Mouse (Mus musculus) CH12.LX (cell line): ENCODE data around the gene Cds2. TPM values are rescaled to one million over a fixed set of nuclear protein-coding genes. Genes with fewer than 3 reads are reported as not detected.

Experiments used
- DNase-seq: peaks from one replicate; pipeline ENCODE4 v3.0.0-alpha.2; 2013; ENCODE audit errors: extremely low read depth
- H3K27ac ChIP-seq: 2 replicates; pipeline ENCODE4 v1.5.1; 2012; ENCODE audit warnings: low read depth, mild to moderate bottlenecking, control low read depth, moderate library complexity; ENCODE audit not compliant: insufficient read depth
- H3K27me3 ChIP-seq: replicated peaks from 2 replicates; pipeline ENCODE3; 2012; ENCODE audit warnings: inconsistent platforms
- H3K36me3 ChIP-seq, 2 experiments: replicated peaks in 1 of 2; 2 replicates each; pipeline versions ENCODE3 to v1.6.1; 2012; ENCODE audit warnings: inconsistent platforms in 1 of 2, low read length in 1 of 2, mild to moderate bottlenecking in 1 of 2, mixed read lengths in 1 of 2, moderate library complexity in 1 of 2; ENCODE audit not compliant: control insufficient read depth in 1 of 2, insufficient read depth in 1 of 2
- H3K4me1 ChIP-seq, 2 experiments: 2 replicates each; pipeline ENCODE4 v1.6.1; 2012; ENCODE audit warnings: inconsistent platforms in 1 of 2, moderate library complexity in 1 of 2; ENCODE audit not compliant: insufficient read depth in 2 of 2, control insufficient read depth in 1 of 2
- H3K4me2 ChIP-seq: 2 replicates; pipeline ENCODE4 v1.6.1; 2012; ENCODE audit warnings: low read depth, mild to moderate bottlenecking, control low read depth; ENCODE audit not compliant: poor library complexity, insufficient read depth, severe bottlenecking
- H3K4me3 ChIP-seq, 3 experiments: fragments of 150-350 bp in 1 of 3; sonication (generic) in 1 of 3; replicated peaks in 1 of 3; 2 replicates each; pipeline versions ENCODE3 to v1.5.1; 2011 to 2012; ENCODE audit warnings: low read depth in 2 of 3, low read length in 2 of 3, mild to moderate bottlenecking in 2 of 3, moderate library complexity in 2 of 3, control low read depth in 1 of 3, improper control_type of control experiment in 1 of 3, inconsistent platforms in 1 of 3, mixed read lengths in 1 of 3; ENCODE audit not compliant: poor library complexity in 1 of 3
- H3K79me2 ChIP-seq: replicated peaks from 2 replicates; pipeline ENCODE4 v1.6.1; 2012; ENCODE audit warnings: mild to moderate bottlenecking, moderate library complexity; ENCODE audit not compliant: control insufficient read depth, poor library complexity, insufficient read depth, severe bottlenecking; ENCODE audit errors: extremely low read depth
- H3K9ac ChIP-seq: 2 replicates; pipeline ENCODE4 v1.6.1; 2012; ENCODE audit warnings: low read depth, mild to moderate bottlenecking, control low read depth, moderate library complexity; ENCODE audit not compliant: insufficient read depth
- H3K9me3 ChIP-seq: replicated peaks from 2 replicates; pipeline ENCODE3; 2012; ENCODE audit warnings: low read length, inconsistent platforms, mixed read lengths
- ETS1 ChIP-seq: conservative IDR thresholded peaks from 2 replicates; pipeline ENCODE4 v1.6.1; 2012; ENCODE audit warnings: low read depth, mild to moderate bottlenecking, inconsistent platforms, low read length, improper control_type of control experiment, moderate library complexity
- IRF4 ChIP-seq: IDR thresholded peaks from 2 replicates; pipeline ENCODE4 v1.6.1; 2014; ENCODE audit warnings: low read depth, mild to moderate bottlenecking, inconsistent platforms, low read length, improper control_type of control experiment
- MAZ ChIP-seq: IDR thresholded peaks from 2 replicates; pipeline ENCODE4 v1.6.1; 2012; ENCODE audit warnings: low read depth, mild to moderate bottlenecking, inconsistent platforms, low read length, improper control_type of control experiment, moderate library complexity
- NRF1 ChIP-seq: IDR thresholded peaks from 2 replicates; pipeline ENCODE4 v1.6.1; 2014; ENCODE audit warnings: low read depth, mild to moderate bottlenecking, inconsistent platforms, low read length, improper control_type of control experiment, moderate library complexity
- POLR2A ChIP-seq: IDR thresholded peaks from 2 replicates; pipeline ENCODE4 v1.6.1; 2011; ENCODE audit warnings: low read depth, mild to moderate bottlenecking, improper control_type of control experiment, low read length
- RCOR1 ChIP-seq: conservative IDR thresholded peaks from 2 replicates; pipeline ENCODE4 v1.6.1; 2012; ENCODE audit warnings: low read depth, mild to moderate bottlenecking, inconsistent platforms, low read length, improper control_type of control experiment
- TBP ChIP-seq: conservative IDR thresholded peaks from 2 replicates; pipeline ENCODE4 v1.6.1; 2011; ENCODE audit warnings: low read depth, low read length, improper control_type of control experiment
- ZC3H11A ChIP-seq: IDR thresholded peaks from 2 replicates; pipeline ENCODE4 v1.6.1; 2012; ENCODE audit warnings: low read depth, mild to moderate bottlenecking, inconsistent platforms, low read length, improper control_type of control experiment
- ZNF384 ChIP-seq: IDR thresholded peaks from 2 replicates; pipeline ENCODE4 v1.6.1; 2012; ENCODE audit warnings: low read depth, low read length, improper control_type of control experiment, inconsistent platforms
- dilution Hi-C: fragments of 300-500 bp; cut with MboI; formaldehyde crosslinking; loops from 2 replicates; pipeline ENCODE4 v1.14.3; 2020; ENCODE audit warnings: low sequenced_read_pairs; ENCODE audit not compliant: extremely low pct_unique_long_range_greater_than_20kb, extremely low pct_ligation_motif_present
- in situ Hi-C: fragments of 300-500 bp; cut with MboI; formaldehyde crosslinking; loops from 3 replicates; pipeline ENCODE4 v1.14.3; 2019; ENCODE audit warnings: low sequenced_read_pairs, low pct_ligation_motif_present, low pct_unique_long_range_greater_than_20kb, mixed read lengths
- polyA plus RNA-seq: library from polyadenylated mRNA; unstranded; fragments of >175 nt; gene quantifications from 2 replicates; pipeline ENCODE4 v1.2.1, GENCODE M21; 2012; ENCODE audit warnings: low read depth; ENCODE audit not compliant: insufficient read length
- total RNA-seq, 2 experiments: library from RNA; depleted of rRNA; stranded (reverse); fragments of 300-350 nt in 1 of 2; fragments of >200 nt in 1 of 2; gene quantifications; 2 replicates each; pipeline ENCODE4 v1.2.3; 2012 to 2014

Cds2 gene
- total and polyA plus RNA-seq, 3 experiments = 20.3 to 38.9 (median 21.2) TPM

DNA sequence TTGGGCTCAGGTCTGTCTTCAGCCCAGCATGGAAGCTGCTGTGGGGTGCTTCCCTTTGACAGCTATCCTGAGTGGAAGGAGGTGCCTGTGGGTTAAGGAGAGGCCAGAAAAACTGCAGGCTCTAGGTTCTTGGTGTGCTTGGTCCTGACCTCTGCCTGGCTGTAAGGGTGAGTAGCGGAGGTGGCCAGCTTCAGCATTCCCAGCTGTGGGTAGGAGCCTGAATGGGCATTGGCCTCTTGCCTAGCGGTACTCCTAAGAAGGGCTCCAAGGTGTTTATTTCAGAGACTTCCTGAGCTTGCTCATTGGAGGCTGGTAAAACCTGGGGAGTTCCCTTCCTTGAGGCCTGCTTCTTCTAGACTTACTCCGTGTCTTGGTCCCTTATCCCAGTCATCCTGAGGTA, 28.3 kb downstream of the Cds2 start:
- no peaks in the 10 kb centered on the region for H3K9me3 ChIP-seq
- H3K4me1 ChIP-seq = peaks cover 0 to 52% of the 10 kb centered on the region in 2 experiments; a peak in 2 of 4 replicates
- H3K36me3 ChIP-seq = peaks cover 23 to 44% of the 10 kb centered on the region in 2 experiments
- H3K27me3 ChIP-seq = no peaks in the 10 kb centered on the region
- H3K9ac ChIP-seq = no peak overlapping the region
- in situ Hi-C loops (no loop called here), dilution Hi-C loops (no loop called here)
- no peak overlapping the region for H3K4me2 ChIP-seq
- TF ChIP-seq ZNF384 (no peak), ZC3H11A (no peak), TBP (no peak)
- no peak overlapping the region for H3K4me3 ChIP-seq
- DNase-seq = no peak
- H3K79me2 ChIP-seq = peaks cover 16% of the 10 kb centered on the region
- no peak overlapping the region for H3K27ac ChIP-seq

DNA sequence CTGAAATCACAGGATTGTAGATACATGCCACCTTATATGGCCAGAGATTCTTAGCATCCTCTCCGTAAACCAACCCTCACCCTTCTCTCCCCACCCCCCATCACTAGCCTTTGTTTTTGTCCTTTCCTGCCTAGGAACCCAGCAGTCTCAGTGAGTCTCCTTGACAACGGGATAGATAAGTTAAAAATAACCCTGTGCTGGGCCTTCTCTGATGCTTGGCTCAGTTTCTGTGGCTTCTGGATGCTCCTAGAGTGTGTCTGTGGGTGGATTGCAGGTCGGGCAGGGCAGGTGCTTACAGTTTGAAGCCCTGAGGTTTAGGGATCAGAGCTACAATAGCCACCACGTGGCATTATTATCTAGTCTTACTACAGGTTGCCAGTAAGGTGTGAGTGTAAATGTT, 29.1 kb downstream of the Cds2 start:
- Histone ChIP-seq H3K9ac (no peak overlapping the region), H3K27me3 (no peaks in the 10 kb centered on the region), H3K27ac (no peak overlapping the region), H3K4me1 (peaks cover 0 to 52% of the 10 kb centered on the region in 2 experiments; a peak in 2 of 4 replicates), H3K36me3 (peaks cover 23 to 51% of the 10 kb centered on the region in 2 experiments), H3K9me3 (no peaks in the 10 kb centered on the region), H3K4me2 (no peak overlapping the region), H3K79me2 (peaks cover 11% of the 10 kb centered on the region; the same call in 1 of the 2 replicates), H3K4me3 (no peak overlapping the region)
- TF ChIP-seq NRF1 = no peak
- no peak for TF ChIP-seq ETS1
- TF ChIP-seq POLR2A = no peak
- TF ChIP-seq MAZ = no peak
- no peak for TF ChIP-seq IRF4
- dilution Hi-C loops = no loop called here
- no peak for DNase-seq
- in situ Hi-C loops = no loop called here

DNA sequence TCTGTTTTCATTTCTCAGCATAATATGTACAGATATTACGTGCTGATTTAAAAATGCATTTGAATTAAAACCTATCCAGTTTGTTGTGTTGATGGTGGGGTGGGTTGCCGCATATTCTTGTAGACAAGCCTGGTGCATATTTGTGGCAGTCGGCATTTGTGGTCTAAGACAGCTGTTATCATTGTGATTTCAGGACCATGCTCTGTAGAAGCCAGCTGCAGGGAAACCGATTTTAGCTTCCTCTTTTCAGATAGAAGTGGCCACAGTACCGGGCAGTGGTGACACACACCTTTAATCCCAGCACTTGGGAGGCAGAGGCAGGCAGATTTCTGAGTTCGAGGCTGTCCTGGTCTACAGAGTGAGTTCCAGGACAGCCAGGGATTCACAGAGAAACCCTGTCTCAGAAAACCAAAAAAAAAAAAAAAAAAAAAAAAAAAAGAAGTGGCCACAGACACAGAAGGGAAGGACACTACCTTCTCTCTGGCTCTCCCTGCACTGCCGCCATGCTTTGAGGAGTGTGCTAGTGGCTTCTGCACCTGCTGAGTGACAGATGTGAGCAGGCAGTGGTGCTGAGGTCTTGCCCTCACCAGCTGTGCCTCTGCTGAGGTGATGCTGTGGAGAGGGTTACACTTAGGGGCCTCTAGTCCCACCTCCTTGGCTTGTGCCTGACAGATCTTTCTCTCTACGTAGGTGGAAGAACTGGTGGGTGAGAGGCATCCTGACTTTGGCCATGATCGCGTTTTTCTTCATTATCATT, 30.9 kb downstream of the Cds2 start:
- H3K27ac ChIP-seq = no peak overlapping the region
- H3K9ac ChIP-seq = no peak overlapping the region
- no peaks in the 10 kb centered on the region for H3K9me3 ChIP-seq
- dilution Hi-C loops = no loop called here
- in situ Hi-C loops = no loop called here
- peaks cover 38 to 69% of the 10 kb centered on the region in 2 experiments for H3K36me3 ChIP-seq
- H3K4me3 ChIP-seq = no peak overlapping the region
- H3K4me1 ChIP-seq = peaks cover 2 to 62% of the 10 kb centered on the region in 2 experiments; a peak in 3 of 4 replicates
- no peaks in the 10 kb centered on the region for H3K27me3 ChIP-seq
- DNase-seq = no peak
- H3K79me2 ChIP-seq = 0 out of 2 replicates have a peak, but pooled peaks cover 8% of the 10 kb centered on the region
- TF ChIP-seq ZNF384 (0 out of 2 replicates have a peak, but pooled peaks have one; percentile 12), RCOR1 (no peak)
- H3K4me2 ChIP-seq = no peak overlapping the region
